In the genomic region with DNA sequence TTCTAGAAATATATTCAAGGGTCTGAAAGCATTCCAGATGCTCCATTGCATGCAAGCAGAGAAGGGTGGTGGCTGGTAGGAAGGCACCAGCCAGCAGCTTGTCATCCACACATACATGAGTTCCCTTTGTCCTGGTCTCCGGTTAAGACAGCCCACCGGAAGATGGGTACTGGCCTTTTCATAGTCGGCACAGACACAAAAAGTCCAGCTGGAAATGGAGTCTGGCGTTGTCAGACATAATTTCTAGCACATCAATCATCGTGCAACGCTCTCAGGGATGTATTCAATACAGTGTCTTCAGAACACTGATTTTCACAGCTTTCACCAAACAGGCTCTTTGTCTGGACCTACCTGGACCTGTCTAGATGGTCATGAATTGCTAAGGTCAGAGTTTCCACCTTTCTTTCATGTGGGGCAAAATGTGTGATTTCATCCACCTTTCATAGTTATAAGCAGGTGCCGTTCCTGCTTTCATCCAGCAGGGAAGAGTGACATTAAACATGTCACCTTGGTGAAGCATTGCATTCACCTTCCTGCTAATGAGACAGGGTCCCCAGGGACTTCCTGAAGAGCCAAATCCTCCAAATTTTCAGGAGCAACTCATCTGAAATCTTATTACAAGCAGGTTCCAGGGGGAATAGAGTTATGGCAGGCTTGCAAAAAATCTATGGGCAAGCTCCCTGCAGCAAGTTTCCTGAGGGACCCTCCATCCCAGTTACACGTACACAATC, we compare ENCODE assay signal across 9 mouse cellular contexts. TPM values are rescaled to one million over a fixed set of nuclear protein-coding genes. Genes with fewer than 3 reads are reported as not detected.
DNase-seq lines count a peak whose midpoint lies in the region; ATAC-seq and TF ChIP-seq lines count a peak whose summit lies in the region.
"Had no signal": no experiment of that assay in that cellular context is flagged by ENCODE, and none has a peak within 500 bp of the region (broad histone marks: within the 10 kb centered on the region; RNA-seq: fewer than 3 reads in every experiment).

No protein-coding gene starts in this region.

- TF ChIP-seq EP300 in stomach, postnatal 0 days (optimal IDR thresholded peaks at IDR 0.05), result no peak

- peak; percentile 12 for DNase-seq in cerebellum, adult 11 months
- no peak for DNase-seq in cerebellum, postnatal 36 days
- no peak for DNase-seq in testis, postnatal 14 days (ENCODE audit: low spot score)
- DNase-seq in stomach, postnatal 0 days (ENCODE audit: low spot score), result no peak
- DNase-seq in spleen, postnatal 36 days (ENCODE audit: low spot score in 2 of 2), result no peak
- DNase-seq: kidney, adult 18-20 months had no signal

- H3K9me3 ChIP-seq in liver, embryonic 12.5 days (replicated peaks), result no peaks in the 10 kb centered on the region
- no peaks in the 10 kb centered on the region for H3K9me3 ChIP-seq in stomach, postnatal 0 days (ENCODE audit: control insufficient read depth, low read length)

- H3K4me1 ChIP-seq in testis, adult 2 months (ENCODE audit: control insufficient read depth, insufficient read depth, low read length), result peaks cover 11% of the 10 kb centered on the region
- H3K4me1 ChIP-seq in liver, embryonic 12.5 days, result peaks cover 35% of the 10 kb centered on the region
- H3K4me1 ChIP-seq in stomach, postnatal 0 days (replicated peaks; ENCODE audit: control insufficient read depth, insufficient read depth), result peaks cover 6% of the 10 kb centered on the region; the same call in 1 of the 2 replicates

- no peak for ATAC-seq in liver, embryonic 12.5 days
- no peak for ATAC-seq in stomach, postnatal 0 days (ENCODE audit: low FRiP score, low TSS enrichment)
- ATAC-seq in erythroid progenitor cell, adult 5-6 weeks (replicated peaks; ENCODE audit: low FRiP score, poor library complexity, severe bottlenecking), result no peak

- TF ChIP-seq POLR2A in testis, adult 2 months (IDR thresholded peaks at IDR 0.05; ENCODE audit: control insufficient read depth, low read depth, low read length), result no peak

- 0 out of 2 replicates have a peak, but pooled peaks cover 2% of the 10 kb centered on the region for H3K27me3 ChIP-seq in testis, adult 2 months (ENCODE audit: control insufficient read depth, insufficient read depth, low read length)
- H3K27me3 ChIP-seq in liver, embryonic 12.5 days (replicated peaks), result peaks cover 59% of the 10 kb centered on the region
- H3K27me3 ChIP-seq in stomach, postnatal 0 days (ENCODE audit: control insufficient read depth, insufficient read depth, low read length), result no peaks in the 10 kb centered on the region

- 0 out of 2 replicates have a peak overlapping the region, but pooled peaks have one; percentile 87 for H3K4me2 ChIP-seq in liver, embryonic 12.5 days
- peak overlapping the region; percentile 72; the same call in 1 of the 2 replicates for H3K4me2 ChIP-seq in stomach, postnatal 0 days (replicated peaks; ENCODE audit: low read depth)

- H3K9ac ChIP-seq in liver, embryonic 12.5 days, result no peak overlapping the region
- H3K9ac ChIP-seq in stomach, postnatal 0 days (ENCODE audit: low read length), result no peak overlapping the region

- H3K36me3 ChIP-seq in testis, adult 2 months (ENCODE audit: control insufficient read depth, insufficient read depth, low read length), result no peaks in the 10 kb centered on the region
- H3K36me3 ChIP-seq in liver, embryonic 12.5 days, result no peaks in the 10 kb centered on the region
- H3K36me3 ChIP-seq in stomach, postnatal 0 days (ENCODE audit: control insufficient read depth, insufficient read depth, low read length), result no peaks in the 10 kb centered on the region

- H3K4me3 ChIP-seq in testis, adult 2 months (ENCODE audit: control insufficient read depth, low read depth, low read length), result peak overlapping the region; percentile 41; the same call in 1 of the 2 replicates
- H3K4me3 ChIP-seq in liver, embryonic 12.5 days, result no peak overlapping the region
- no peak overlapping the region for H3K4me3 ChIP-seq in stomach, postnatal 0 days (ENCODE audit: low read depth, low read length)

- H3K27ac ChIP-seq in testis, adult 2 months (ENCODE audit: control insufficient read depth, insufficient read depth, low read depth, low read length), result no peak overlapping the region
- H3K27ac ChIP-seq in liver, embryonic 12.5 days, result no peak overlapping the region
- H3K27ac ChIP-seq in stomach, postnatal 0 days (replicated peaks), result no peak overlapping the region

- 52% methylated on average over 8 of the region's 8 CpGs for WGBS in liver, embryonic 12.5 days (ENCODE audit: insufficient replicate concordance)
- 53% methylated on average over 8 of the region's 8 CpGs for WGBS in stomach, postnatal 0 days

- no peak for TF ChIP-seq CTCF in testis, adult 2 months (IDR thresholded peaks at IDR 0.05; ENCODE audit: control insufficient read depth, insufficient read depth, insufficient replicate concordance, low read depth, low read length)
- TF ChIP-seq CTCF in stomach, postnatal 0 days (IDR thresholded peaks at IDR 0.05; ENCODE audit: low read depth), result 0 out of 2 replicates have a peak, but pooled peaks have one; percentile 11

RNA-seq across cellular contexts. Expression of gene Mex3b, which starts 2.7 kb away (rescaled TPM):
- 54.8 and 61.3 TPM in 2 replicates for polyA plus RNA-seq in testis, adult 2 months (2012; rRNA removed)
- polyA plus RNA-seq in liver, embryonic 12.5 days (2016; fragmentation: Nextera tagmentation; extraction: Ambion mirVana), result 2.7 and 3.2 TPM in 2 replicates
- 2.3 and 2.8 TPM in 2 replicates for polyA plus RNA-seq in stomach, postnatal 0 days (2015; fragmentation: Nextera tagmentation; extraction: Ambion mirVana)
- total RNA-seq in erythroid progenitor cell, adult 5-6 weeks (2015; ENCODE audit: low replicate concordance), result 0.72 and 0.84 TPM in 2 replicates
- total RNA-seq in erythroid progenitor cell, adult 5-6 weeks (2017; ENCODE audit: low replicate concordance), result 0.39 and 3.3 TPM in 2 replicates

Comparison
In these comparisons a context has a peak if more than half of its experiments do, and no peak if none do; other contexts are left out.
1. RNA of gene Mex3b, which starts 2.7 kb away (polyA plus RNA-seq): 54.8 to 61.3 TPM in testis, adult 2 months; 2.3 to 2.8 TPM in stomach, postnatal 0 days and 2.7 to 3.2 TPM in liver, embryonic 12.5 days; every median in the first group is over 10 times any median in the second.